14 mouse cellular contexts compared by ENCODE assay signal in the genomic region with DNA sequence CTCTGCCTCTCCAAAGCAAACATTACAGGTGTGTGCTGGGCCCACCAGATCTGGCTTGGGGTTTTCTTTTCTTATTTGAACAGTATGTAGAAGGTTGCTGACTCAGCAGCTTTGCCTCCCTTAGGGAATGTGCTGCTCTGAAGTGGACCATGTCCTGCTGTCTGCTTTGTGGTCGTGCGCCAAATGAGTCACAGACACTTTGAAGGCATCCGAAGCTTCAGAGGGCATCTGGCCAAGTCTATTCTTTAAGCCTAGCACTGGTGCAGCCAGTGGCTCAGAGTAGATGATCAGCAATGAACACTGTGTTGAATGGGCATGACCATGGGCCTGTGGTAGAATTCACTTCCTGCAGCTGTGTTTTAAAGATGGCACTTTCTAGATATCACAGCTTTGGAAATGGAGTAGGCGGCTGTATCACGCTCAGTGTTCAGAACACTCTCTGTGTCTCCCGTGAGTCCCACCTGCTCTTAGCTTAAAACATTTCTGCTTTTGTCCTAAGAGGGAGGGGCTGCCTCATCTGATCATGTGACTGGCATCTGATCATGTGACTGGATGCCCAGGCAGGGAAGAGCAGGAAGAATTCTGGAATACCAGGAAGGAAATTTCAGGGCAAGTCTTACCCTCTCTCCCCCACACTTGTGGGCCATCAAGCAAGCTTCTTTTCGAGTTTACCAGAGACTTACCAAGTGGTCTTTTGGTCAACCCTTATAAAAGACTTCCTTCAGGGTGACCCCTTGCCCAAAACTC. TPM values are rescaled to one million over a fixed set of nuclear protein-coding genes. Genes with fewer than 3 reads are reported as not detected.
DNase-seq lines count a peak whose midpoint lies in the region; ATAC-seq and TF ChIP-seq lines count a peak whose summit lies in the region.
"Had no signal": no experiment of that assay in that cellular context is flagged by ENCODE, and none has a peak within 500 bp of the region (broad histone marks: within the 10 kb centered on the region; RNA-seq: fewer than 3 reads in every experiment).

No protein-coding gene starts in this region.

- H3K9me3 ChIP-seq in heart, embryonic 12.5 days (replicated peaks), result no peaks in the 10 kb centered on the region
- H3K9me3 ChIP-seq in limb, embryonic 14.5 days (ENCODE audit: control insufficient read depth, low read length), result no peaks in the 10 kb centered on the region
- H3K9me3 ChIP-seq in limb, embryonic 10.5 days (replicated peaks), result no peaks in the 10 kb centered on the region
- no peaks in the 10 kb centered on the region for H3K9me3 ChIP-seq in ES-E14 (ENCODE audit: control insufficient read depth, insufficient read depth, low read depth, low read length)
- H3K9me3 ChIP-seq: embryonic facial prominence, embryonic 12.5 days had no signal

- H3K9ac ChIP-seq in heart, embryonic 12.5 days, result no peak overlapping the region
- H3K9ac ChIP-seq in limb, embryonic 14.5 days (ENCODE audit: low read depth, low read length, severe bottlenecking), result no peak overlapping the region
- no peak overlapping the region for H3K9ac ChIP-seq in ES-E14 (ENCODE audit: insufficient read depth, low read depth, low read length, poor library complexity, severe bottlenecking)
- H3K9ac ChIP-seq: embryonic facial prominence, embryonic 12.5 days had no signal

- peaks cover 36% of the 10 kb centered on the region for H3K4me1 ChIP-seq in heart, embryonic 12.5 days (replicated peaks)
- H3K4me1 ChIP-seq in limb, embryonic 14.5 days (ENCODE audit: control insufficient read depth, insufficient read depth, low read length), result peaks cover 9% of the 10 kb centered on the region; the same call in 1 of the 2 replicates
- H3K4me1 ChIP-seq in limb, embryonic 10.5 days, result no peaks in the 10 kb centered on the region
- no peaks in the 10 kb centered on the region for H3K4me1 ChIP-seq in ES-E14 (ENCODE audit: control insufficient read depth in 2 of 2, insufficient read depth in 2 of 2, low read length in 2 of 2, poor library complexity in 1 of 2)

- H3K4me2 ChIP-seq in heart, embryonic 12.5 days, result peak overlapping the region; percentile 37
- no peak overlapping the region for H3K4me2 ChIP-seq in limb, embryonic 14.5 days (replicated peaks; ENCODE audit: low read depth, low read length, severe bottlenecking)
- H3K4me2 ChIP-seq: embryonic facial prominence, embryonic 12.5 days; liver, embryonic 11.5 days had no signal

- H3K36me3 ChIP-seq in heart, embryonic 12.5 days, result no peaks in the 10 kb centered on the region
- no peaks in the 10 kb centered on the region for H3K36me3 ChIP-seq in limb, embryonic 14.5 days (ENCODE audit: control insufficient read depth, insufficient read depth, low read length)
- no peaks in the 10 kb centered on the region for H3K36me3 ChIP-seq in limb, embryonic 10.5 days
- no peaks in the 10 kb centered on the region for H3K36me3 ChIP-seq in ES-E14 (ENCODE audit: control insufficient read depth, insufficient read depth, low read length, poor library complexity, severe bottlenecking)
- H3K36me3 ChIP-seq: embryonic facial prominence, embryonic 12.5 days had no signal

- H3K27me3 ChIP-seq in heart, embryonic 12.5 days (replicated peaks), result peaks cover 14% of the 10 kb centered on the region; the same call in 1 of the 2 replicates
- no peaks in the 10 kb centered on the region for H3K27me3 ChIP-seq in limb, embryonic 14.5 days (ENCODE audit: control insufficient read depth, insufficient read depth, low read length)
- H3K27me3 ChIP-seq in limb, embryonic 10.5 days (ENCODE audit: low read depth, poor library complexity, severe bottlenecking), result no peaks in the 10 kb centered on the region
- H3K27me3 ChIP-seq: embryonic facial prominence, embryonic 12.5 days had no signal

- H3K4me3 ChIP-seq in heart, embryonic 12.5 days, result no peak overlapping the region
- H3K4me3 ChIP-seq in limb, embryonic 14.5 days (replicated peaks; ENCODE audit: low read length), result no peak overlapping the region
- H3K4me3 ChIP-seq in limb, embryonic 10.5 days, result no peak overlapping the region
- H3K4me3 ChIP-seq in ES-E14 (ENCODE audit: insufficient read depth in 1 of 2, low read depth in 1 of 2, low read length in 2 of 2, poor library complexity in 1 of 2, severe bottlenecking in 1 of 2), result no peak overlapping the region
- H3K4me3 ChIP-seq: embryonic facial prominence, embryonic 12.5 days; left cerebral cortex, adult 2 months had no signal

- WGBS in heart, embryonic 12.5 days, result 69% methylated on average over 7 of the region's 7 CpGs
- 81% methylated on average over 7 of the region's 7 CpGs for WGBS in limb, embryonic 14.5 days
- 94% methylated on average over 7 of the region's 7 CpGs for WGBS in limb, embryonic 10.5 days

- ATAC-seq in heart, embryonic 12.5 days (ENCODE audit: insufficient number of reproducible peaks, low FRiP score), result no peak
- no peak for ATAC-seq in limb, embryonic 14.5 days (ENCODE audit: low FRiP score, low read depth)
- ATAC-seq: forebrain, embryonic 14.5 days; hindbrain, embryonic 16.5 days had no signal

- in situ Hi-C loops in ES-E14 (cut with MboI; ENCODE audit: low sequenced_read_pairs in 2 of 2, unreplicated experiment in 2 of 2), result loop anchor here in 1 of 2 experiments (10.0 to 25.0 kb wide), 2 partner anchors 158 to 340 kb away; no protein-coding TSS in a partner anchor

- no peak for TF ChIP-seq POLR2A in limb, embryonic 14.5 days (IDR thresholded peaks at IDR 0.05; ENCODE audit: borderline replicate concordance, extremely low read depth, insufficient read depth, insufficient read length)

- no peak for DNase-seq in heart, adult 11 months
- DNase-seq in limb, embryonic 14.5 days (ENCODE audit: low spot score), result no peak
- DNase-seq in limb, embryonic 10.5 days (ENCODE audit: low spot score), result no peak
- no peak for DNase-seq in ES-E14 (ENCODE audit: low read depth, low spot score)
- DNase-seq in adrenal gland, postnatal 25 days, result peak; percentile 45
- DNase-seq in urinary bladder, postnatal 36 days (ENCODE audit: low spot score in 2 of 2), result no peak
- DNase-seq in spleen, postnatal 10 days (ENCODE audit: low spot score in 2 of 2), result no peak
- DNase-seq: gastrocnemius, postnatal 14 days had no signal

- peak overlapping the region; percentile 88 for H3K27ac ChIP-seq in heart, embryonic 12.5 days (ENCODE audit: poor library complexity, severe bottlenecking)
- 0 out of 2 replicates have a peak overlapping the region, but pooled peaks have one; percentile 13 for H3K27ac ChIP-seq in limb, embryonic 14.5 days (replicated peaks; ENCODE audit: low read depth, low read length)
- H3K27ac ChIP-seq in limb, embryonic 10.5 days, result no peak overlapping the region
- no peak overlapping the region for H3K27ac ChIP-seq in ES-E14 (ENCODE audit: insufficient read depth, low read depth, low read length, poor library complexity, severe bottlenecking)
- H3K27ac ChIP-seq: embryonic facial prominence, embryonic 12.5 days had no signal

TF ChIP-seq in ES-E14, 5 proteins besides CTCF, POLR2A, EP300 and RAD21:
- no peak for TF ChIP-seq ZC3H11A (IDR thresholded peaks at IDR 0.05; ENCODE audit: borderline replicate concordance, low read depth, low read length)
- TF ChIP-seq MAFK (IDR thresholded peaks at IDR 0.05; ENCODE audit: insufficient read depth, low read depth, low read length), result peak; percentile 86

RNA-seq across cellular contexts. Expression of a gene that starts 54.2 kb away (rescaled TPM):
- 19.9 and 22.5 TPM in 2 replicates for polyA plus RNA-seq in heart, embryonic 12.5 days (2016; fragmentation: Nextera tagmentation; extraction: Ambion mirVana)
- polyA plus RNA-seq in limb, embryonic 14.5 days (2012; rRNA removed), result 22.2 and 23.9 TPM in 2 replicates
- 27.1 and 30.2 TPM in 2 replicates for polyA plus RNA-seq in limb, embryonic 14.5 days (2014; fragmentation: Nextera tagmentation; extraction: Ambion mirVana)
- polyA plus RNA-seq in limb, embryonic 10.5 days (2016; fragmentation: Nextera tagmentation; extraction: Ambion mirVana), result 23.7 and 26.6 TPM in 2 replicates
- total RNA-seq in ES-E14 (2012; rRNA removed), result 26.5 and 30.1 TPM in 2 replicates
- total RNA-seq in adrenal gland, postnatal 25 days (2021), result 41.1 and 42.0 TPM in 2 replicates

Comparison
In these comparisons a context has a peak if more than half of its experiments do, and no peak if none do; other contexts are left out.
1. H3K27ac ChIP-seq: peak in heart, embryonic 12.5 days (single experiment) and limb, embryonic 14.5 days (single experiment); none in limb, embryonic 10.5 days (single experiment) and ES-E14 (single experiment).